22 mouse cellular contexts compared by ENCODE assay signal in genomic region chr1:32700132-32700531, GRCm38 (mm10).
A peak's percentile ranks its signal among the peaks of the same experiment; 100 is the strongest.
DNase-seq lines count a peak whose midpoint lies in the region; ATAC-seq and TF ChIP-seq lines count a peak whose summit lies in the region.
"Had no signal": no experiment of that assay in that cellular context is flagged by ENCODE, and none has a peak within 500 bp of the region (broad histone marks: within the 10 kb centered on the region; RNA-seq: fewer than 3 reads in every experiment).

No protein-coding gene starts in this region.

- no peak for TF ChIP-seq EP300 in stomach, postnatal 0 days (optimal IDR thresholded peaks at IDR 0.05)

- intact Hi-C loops in left cerebral cortex, adult 2 months (cut with DNase I), result no loop called here

- H3K4me3 ChIP-seq in left cerebral cortex, adult 2 months, result no peak overlapping the region
- H3K4me3 ChIP-seq in E14TG2a.4 (replicated peaks; ENCODE audit: low read length), result no peak overlapping the region
- H3K4me3 ChIP-seq in G1E (ENCODE audit: low read depth, low read length), result no peak overlapping the region
- no peak overlapping the region for H3K4me3 ChIP-seq in stomach, postnatal 0 days (ENCODE audit: low read depth, low read length)
- H3K4me3 ChIP-seq: embryonic facial prominence, embryonic 15.5 days; erythroblast, embryonic 14.5 days; forebrain, embryonic 10.5 days; heart, embryonic 10.5 days; hindbrain, embryonic 13.5 days had no signal

- WGBS in stomach, postnatal 0 days, result 95% methylated on average over 4 of the region's 4 CpGs

- H3K9me3 ChIP-seq in E14TG2a.4 (ENCODE audit: low read length), result no peaks in the 10 kb centered on the region
- H3K9me3 ChIP-seq in G1E (replicated peaks), result no peaks in the 10 kb centered on the region
- H3K9me3 ChIP-seq in stomach, postnatal 0 days (ENCODE audit: control insufficient read depth, low read length), result no peaks in the 10 kb centered on the region
- H3K9me3 ChIP-seq: embryonic facial prominence, embryonic 15.5 days; heart, embryonic 10.5 days; hindbrain, embryonic 13.5 days had no signal

- no peaks in the 10 kb centered on the region for H3K27me3 ChIP-seq in E14TG2a.4 (ENCODE audit: insufficient read depth, low read length)
- no peaks in the 10 kb centered on the region for H3K27me3 ChIP-seq in G1E (ENCODE audit: insufficient read depth, low read length)
- no peaks in the 10 kb centered on the region for H3K27me3 ChIP-seq in stomach, postnatal 0 days (ENCODE audit: control insufficient read depth, insufficient read depth, low read length)
- H3K27me3 ChIP-seq: CH12.LX; embryonic facial prominence, embryonic 15.5 days; hindbrain, embryonic 13.5 days had no signal

- DNase-seq in left cerebral cortex, adult 2 months (ENCODE audit: extremely low spot score in 1 of 2, low spot score in 2 of 2), result no peak
- no peak for DNase-seq in left cerebral cortex, adult 8-10 months (ENCODE audit: low spot score in 2 of 2)
- DNase-seq in G1E (ENCODE audit: low spot score), result no peak
- DNase-seq in stomach, postnatal 0 days (ENCODE audit: low spot score), result no peak
- DNase-seq in adrenal gland, adult (ENCODE audit: inconsistent age in 2 of 2, low spot score in 1 of 2), result no peak
- no peak for DNase-seq in kidney, adult 11 months
- DNase-seq: adrenal gland, postnatal 14 days; cerebellum, adult 18-20 months; cerebellum, postnatal 10 days; embryo, embryonic 11 days; gastrocnemius, postnatal 10 days; heart, adult 18-20 months; heart, postnatal 10 days had no signal

- H3K9ac ChIP-seq in stomach, postnatal 0 days (ENCODE audit: low read length), result no peak overlapping the region
- H3K9ac ChIP-seq: embryonic facial prominence, embryonic 15.5 days; hindbrain, embryonic 13.5 days had no signal

- no peak overlapping the region for H3K4me2 ChIP-seq in stomach, postnatal 0 days (replicated peaks; ENCODE audit: low read depth)
- H3K4me2 ChIP-seq: embryonic facial prominence, embryonic 15.5 days; hindbrain, embryonic 13.5 days had no signal

- H3K4me1 ChIP-seq in E14TG2a.4 (replicated peaks; ENCODE audit: low read depth, low read length), result no peaks in the 10 kb centered on the region
- no peaks in the 10 kb centered on the region for H3K4me1 ChIP-seq in G1E (ENCODE audit: insufficient read depth, low read depth, low read length)
- no peaks in the 10 kb centered on the region for H3K4me1 ChIP-seq in stomach, postnatal 0 days (replicated peaks; ENCODE audit: control insufficient read depth, insufficient read depth)
- H3K4me1 ChIP-seq: embryonic facial prominence, embryonic 15.5 days; forebrain, embryonic 10.5 days; heart, embryonic 10.5 days; hindbrain, embryonic 13.5 days had no signal

- H3K36me3 ChIP-seq in E14TG2a.4 (ENCODE audit: insufficient read depth, low read length) (no peaks in the 10 kb centered on the region), G1E (replicated peaks) (no peaks in the 10 kb centered on the region)
- H3K36me3 ChIP-seq in stomach, postnatal 0 days (ENCODE audit: control insufficient read depth, insufficient read depth, low read length), result no peaks in the 10 kb centered on the region
- H3K36me3 ChIP-seq: embryonic facial prominence, embryonic 15.5 days; forebrain, embryonic 10.5 days; heart, embryonic 10.5 days; hindbrain, embryonic 13.5 days had no signal

- TF ChIP-seq CTCF in left cerebral cortex, adult 2 months (IDR thresholded peaks at IDR 0.05), result peak; percentile 17
- TF ChIP-seq CTCF in E14TG2a.4 (conservative IDR thresholded peaks at IDR 0.05; ENCODE audit: low read length) (peak; percentile 53), G1E (IDR thresholded peaks at IDR 0.05; ENCODE audit: low read depth, low read length) (peak; percentile 28; the same call in 1 of the 2 replicates)
- 0 out of 2 replicates have a peak, but pooled peaks have one; percentile 17 for TF ChIP-seq CTCF in stomach, postnatal 0 days (IDR thresholded peaks at IDR 0.05; ENCODE audit: low read depth)

- no peak overlapping the region for H3K27ac ChIP-seq in left cerebral cortex, adult 2 months
- no peak overlapping the region for H3K27ac ChIP-seq in stomach, postnatal 0 days (replicated peaks)
- H3K27ac ChIP-seq: embryonic facial prominence, embryonic 15.5 days; forebrain, embryonic 10.5 days; heart, embryonic 10.5 days; hindbrain, embryonic 13.5 days had no signal

- ATAC-seq in G1E (ENCODE audit: extremely low read depth, insufficient number of reproducible peaks, low FRiP score, poor library complexity, severe bottlenecking), result no peak
- ATAC-seq in stomach, postnatal 0 days (ENCODE audit: low FRiP score, low TSS enrichment), result no peak
- ATAC-seq: forebrain, embryonic 14.5 days; intestine, postnatal 0 days had no signal
